Mouse (Mus musculus): Measurements from ENCODE around the gene Lce1d.

Gene Lce1d

DNA sequence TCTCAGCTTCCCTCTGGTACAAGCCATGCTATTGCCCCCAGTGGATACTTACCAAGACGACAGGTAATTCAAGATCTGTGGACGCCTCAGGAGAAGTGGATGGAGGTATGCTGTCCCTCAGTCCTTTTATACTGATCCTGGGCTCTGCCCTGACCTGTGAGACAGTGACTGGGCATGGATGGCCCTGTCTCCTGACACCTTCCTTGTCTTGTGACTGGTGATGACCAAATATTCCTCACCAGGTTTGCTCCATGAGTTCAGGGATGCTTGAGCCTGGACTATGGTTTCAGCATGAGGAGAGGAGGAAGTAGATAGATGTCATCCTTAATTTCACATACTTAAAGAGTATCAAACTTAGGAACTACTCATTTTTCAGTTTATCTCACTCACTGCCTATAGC is at the start of gene Lce1d:
Gene Lce1d, minus strand, starts transcription at position 101 of the 400 bp plus-strand sequence.
- no peak for DNase-seq

DNA sequence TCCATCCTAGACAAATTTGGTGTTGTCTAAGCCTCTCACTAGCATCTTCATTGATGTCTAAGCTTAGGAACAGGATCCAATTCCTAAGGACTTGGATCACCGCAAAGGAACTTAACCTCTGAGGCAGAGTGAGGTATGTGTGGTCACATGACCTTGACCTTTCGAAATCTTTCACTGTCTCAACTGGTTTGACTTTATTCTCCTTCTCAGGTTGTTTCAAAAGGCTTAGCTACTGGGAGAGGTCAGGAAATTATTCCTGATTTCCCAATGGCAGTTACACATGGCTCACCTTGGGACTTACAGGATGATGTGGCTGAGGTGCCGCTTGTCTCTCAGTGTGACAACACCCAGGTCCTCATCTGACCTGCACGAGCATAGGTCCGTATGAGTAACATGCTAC is 35.6 kb upstream of the Lce1d start:
- no peak for DNase-seq

DNA sequence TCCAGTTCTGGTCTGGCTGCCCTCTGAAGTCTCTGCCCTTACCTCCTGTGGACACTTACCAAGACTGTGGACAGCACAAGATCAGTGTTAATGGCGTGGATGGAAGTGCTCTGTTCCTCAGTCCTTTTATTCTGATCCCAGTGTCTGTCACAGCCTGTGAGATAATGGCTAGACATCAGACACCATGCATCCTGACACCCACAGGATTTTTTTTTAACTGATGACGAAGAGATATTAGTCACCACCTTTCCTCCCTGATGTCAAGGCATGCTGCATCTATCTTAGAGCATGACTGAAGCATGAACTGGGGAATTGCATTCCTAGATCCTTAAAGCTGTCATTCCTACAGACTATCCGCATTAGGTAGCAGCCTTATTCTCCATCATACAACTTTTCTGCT is 33.2 kb upstream of the Lce1d start, which contains the start of gene Lce1f:
Gene Lce1f, minus strand, starts transcription at position 101 of the 400 bp plus-strand sequence.
- DNase-seq: no peak

DNA sequence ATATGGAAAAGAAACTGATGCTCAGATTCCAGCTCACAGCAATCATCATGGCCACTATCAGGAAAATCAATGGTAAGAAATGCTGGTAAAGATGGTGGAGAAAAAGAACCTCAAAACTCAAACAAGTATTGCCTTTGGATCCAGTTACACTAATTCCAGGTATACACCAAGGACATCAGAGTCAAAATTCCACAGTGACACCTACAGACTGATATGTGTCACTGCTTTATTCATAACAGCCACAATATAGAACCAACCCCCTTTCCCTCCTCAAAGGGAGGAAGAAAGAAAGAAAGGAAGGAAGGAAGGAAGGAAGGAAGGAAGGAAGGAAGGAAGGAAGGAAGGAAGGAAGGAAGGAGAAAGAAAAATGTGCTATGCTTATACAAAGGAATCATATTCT is 28.1 kb upstream of the Lce1d start:
- no peak for DNase-seq

DNA sequence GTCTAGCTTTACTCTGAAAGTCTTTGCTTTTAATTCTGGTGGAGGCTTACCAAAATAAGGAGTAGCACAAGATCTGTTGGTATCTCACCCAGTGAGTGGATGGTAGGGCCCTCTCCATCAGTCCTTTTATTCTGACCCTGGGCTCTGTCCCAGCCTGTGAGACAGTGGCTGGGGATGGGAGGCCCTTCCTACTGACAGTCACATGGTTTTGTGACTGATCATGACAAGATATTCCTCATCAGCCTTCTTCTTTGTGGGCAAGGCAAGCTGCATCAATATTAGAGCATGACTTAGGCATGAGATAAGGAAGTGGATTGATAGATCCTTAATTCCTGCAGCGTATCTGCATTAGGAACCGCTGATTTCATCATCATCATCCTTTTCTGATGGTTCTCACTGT is 22.0 kb upstream of the Lce1d start, which contains the start of gene Lce1e:
Gene Lce1e, minus strand, starts transcription at position 101 of the 400 bp plus-strand sequence.
- DNase-seq: no peak

DNA sequence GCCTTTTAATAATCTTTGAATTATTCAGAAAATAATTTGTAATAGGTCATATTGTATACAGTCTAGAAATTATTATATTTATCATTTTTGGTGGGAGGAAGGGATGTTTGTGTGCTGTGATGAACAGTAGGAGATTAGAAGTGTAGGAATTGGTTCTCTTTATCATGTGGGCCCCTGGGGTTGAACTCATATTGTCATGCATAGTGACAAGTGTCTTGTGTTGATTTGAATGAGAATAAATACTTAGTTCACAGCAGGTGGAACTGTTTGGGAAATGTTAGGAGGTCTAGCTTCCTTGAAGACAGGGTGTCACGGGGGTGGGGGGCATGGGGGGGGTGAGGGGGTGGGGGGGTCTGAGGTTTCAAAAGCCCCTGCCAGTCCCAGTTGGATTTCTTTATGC is 7.6 kb upstream of the Lce1d start:
- no peak for DNase-seq

DNA sequence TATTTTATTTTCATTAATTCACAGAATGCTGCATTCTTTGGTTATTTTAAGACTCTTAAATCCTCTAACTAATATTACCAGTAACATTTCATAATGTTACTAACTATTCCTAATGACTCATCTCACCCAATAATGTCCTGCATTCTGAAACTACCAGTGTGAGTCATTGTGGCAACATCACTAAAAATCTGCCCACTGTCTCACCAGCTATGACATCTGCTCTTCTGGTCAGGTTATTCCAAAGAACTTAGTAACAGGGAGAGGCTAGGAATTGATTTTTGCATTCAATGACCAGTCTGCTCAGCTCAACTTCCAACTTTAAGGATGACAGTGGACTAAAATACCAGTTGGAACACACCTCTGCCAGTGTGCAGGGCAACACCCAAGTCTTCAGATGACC is 4.7 kb upstream of the Lce1d start:
- DNase-seq: no peak

DNA sequence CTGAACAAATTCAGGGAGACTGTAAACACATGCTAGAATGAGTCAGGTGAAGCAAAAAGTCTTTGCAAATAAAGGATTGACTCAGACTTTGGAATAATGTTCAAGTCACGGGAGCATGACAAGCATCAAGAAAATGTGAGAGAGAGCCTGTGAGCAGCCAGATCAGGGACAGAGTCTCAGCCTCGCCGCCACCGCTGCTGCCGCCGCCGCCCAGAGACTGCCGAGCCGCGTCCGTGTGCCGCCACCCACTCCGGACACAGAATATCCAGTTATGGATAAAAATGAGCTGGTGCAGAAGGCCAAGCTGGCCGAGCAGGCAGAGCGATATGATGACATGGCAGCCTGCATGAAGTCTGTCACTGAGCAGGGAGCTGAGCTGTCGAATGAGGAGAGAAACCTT is 2.1 kb upstream of the Lce1d start:
- DNase-seq: peak; percentile 28 to 64

DNA sequence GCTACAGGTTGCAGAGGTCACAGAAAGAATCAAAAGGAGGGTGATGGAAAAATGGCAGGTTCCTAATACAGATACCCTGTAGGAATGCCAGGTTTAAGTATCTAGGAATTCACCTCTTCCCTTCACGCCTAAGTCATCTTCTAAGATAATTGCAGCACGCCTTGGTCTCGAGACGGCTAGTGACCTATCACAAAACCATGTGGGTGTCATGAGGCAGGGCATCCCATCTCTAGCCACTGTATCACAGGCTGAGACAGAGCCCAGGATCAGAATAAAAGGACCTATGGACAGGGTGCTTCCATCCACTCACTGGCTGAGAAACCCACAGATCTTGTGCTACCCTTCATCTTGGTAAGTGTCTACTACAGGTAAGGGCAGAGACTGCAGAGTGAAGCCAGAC is 8.1 kb downstream of the Lce1d start, which contains the start of gene Lce1c:
Gene Lce1c, plus strand, starts transcription at position 301 of the 400 bp plus-strand sequence.
- no peak for DNase-seq

DNA sequence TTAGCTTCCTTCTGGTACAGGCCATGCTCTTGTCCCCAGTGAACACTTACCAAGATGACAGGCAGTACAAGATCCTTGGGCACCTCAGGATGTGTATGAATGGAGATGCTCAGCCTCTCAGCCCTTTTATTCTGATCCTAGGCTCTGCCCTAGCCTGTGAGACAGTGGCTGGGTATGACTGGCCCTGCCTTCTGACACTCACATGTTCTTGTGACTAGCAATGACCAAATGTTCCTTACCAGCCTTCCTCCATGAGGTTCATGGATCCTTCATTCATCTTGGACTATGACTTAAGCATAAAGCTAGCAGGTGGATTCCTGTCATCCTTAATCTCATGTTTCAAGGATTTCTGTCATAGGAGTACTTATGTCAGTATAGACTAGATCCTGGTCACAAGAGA is 16.8 kb downstream of the Lce1d start, which contains the start of gene Lce1a2:
Gene Lce1a2, minus strand, starts transcription at position 101 of the 400 bp plus-strand sequence.
- DNase-seq: no peak

DNA sequence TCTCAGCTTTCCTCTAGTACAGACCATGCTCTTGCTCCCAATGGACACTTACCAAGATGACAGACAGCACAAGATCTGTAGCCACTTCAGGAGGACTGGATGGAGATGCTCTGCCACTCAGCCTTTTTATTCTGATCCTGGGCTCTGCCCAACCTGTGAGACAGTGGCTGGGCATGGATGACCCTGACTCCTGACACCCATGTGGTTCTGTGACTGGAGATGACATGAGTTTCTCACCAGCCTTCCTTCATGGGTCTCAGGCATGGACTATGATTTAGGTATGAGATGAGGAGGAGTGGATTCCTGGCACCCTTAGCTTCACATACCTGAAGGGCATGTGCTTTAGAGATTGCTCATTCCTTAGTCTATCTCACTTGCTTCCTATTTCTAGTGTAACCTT is 30.2 kb downstream of the Lce1d start, which contains the start of gene Lce1b:
Gene Lce1b, minus strand, starts transcription at position 101 of the 400 bp plus-strand sequence.
- no peak for DNase-seq

DNA sequence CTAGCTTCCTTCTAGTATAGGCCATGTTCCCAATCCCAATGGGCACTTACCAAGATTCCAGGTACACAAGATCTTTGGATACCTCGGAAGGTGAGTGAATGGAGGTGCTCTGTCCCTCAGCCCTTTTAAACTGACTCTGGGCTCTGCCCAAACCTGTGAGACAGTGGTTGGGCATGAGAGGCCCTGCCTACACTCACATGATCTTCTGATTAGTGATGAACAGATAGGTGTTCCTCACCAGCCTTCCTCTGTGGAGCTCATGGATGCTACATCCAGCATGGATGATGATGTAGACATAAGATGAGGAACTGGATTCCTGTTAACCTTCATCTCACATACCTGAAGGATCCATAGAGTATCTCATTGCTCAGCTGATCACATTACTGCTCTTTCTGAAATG is 38.8 kb downstream of the Lce1d start, which contains the start of gene Lce1a1:
Gene Lce1a1, minus strand, starts transcription at position 101 of the 400 bp plus-strand sequence.
- DNase-seq: no peak

DNA sequence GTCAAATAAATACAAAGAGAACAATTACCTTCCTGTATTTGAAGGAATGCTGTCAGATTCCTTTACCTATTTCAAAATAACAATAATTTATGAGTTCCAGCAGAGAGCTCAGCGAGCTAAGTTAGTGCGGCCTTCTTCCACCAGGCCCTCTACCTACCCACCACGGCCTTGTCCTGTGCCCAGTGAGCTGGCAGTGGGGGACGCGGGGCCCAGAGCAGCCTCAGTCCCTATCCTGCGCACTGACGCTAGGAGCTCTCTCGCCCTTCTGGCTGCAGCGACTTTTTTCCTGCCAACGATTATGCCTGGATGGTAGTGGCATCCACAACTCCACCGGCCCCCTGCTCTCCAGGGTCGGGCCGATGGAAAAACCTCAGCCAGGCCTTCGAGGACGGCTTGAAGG is 47.2 kb downstream of the Lce1d start:
- no peak for DNase-seq

DNA sequence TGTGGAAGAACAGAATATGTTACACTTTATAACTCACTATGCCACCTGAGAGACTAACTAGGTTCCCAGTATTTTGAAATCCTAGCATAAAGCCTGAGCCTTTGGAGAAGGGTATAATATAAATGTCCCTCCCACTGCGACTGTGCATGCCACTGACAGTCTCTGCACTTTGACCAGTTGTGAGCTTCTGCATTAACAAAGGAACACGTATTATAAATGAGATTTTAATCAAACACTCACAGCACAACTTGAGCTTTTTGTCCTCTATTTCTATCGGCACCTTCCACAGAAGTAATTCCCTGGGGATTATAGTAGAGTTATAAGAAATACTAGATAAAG is 48.4 kb downstream of the Lce1d start:
- DNase-seq: no peak

DNA sequence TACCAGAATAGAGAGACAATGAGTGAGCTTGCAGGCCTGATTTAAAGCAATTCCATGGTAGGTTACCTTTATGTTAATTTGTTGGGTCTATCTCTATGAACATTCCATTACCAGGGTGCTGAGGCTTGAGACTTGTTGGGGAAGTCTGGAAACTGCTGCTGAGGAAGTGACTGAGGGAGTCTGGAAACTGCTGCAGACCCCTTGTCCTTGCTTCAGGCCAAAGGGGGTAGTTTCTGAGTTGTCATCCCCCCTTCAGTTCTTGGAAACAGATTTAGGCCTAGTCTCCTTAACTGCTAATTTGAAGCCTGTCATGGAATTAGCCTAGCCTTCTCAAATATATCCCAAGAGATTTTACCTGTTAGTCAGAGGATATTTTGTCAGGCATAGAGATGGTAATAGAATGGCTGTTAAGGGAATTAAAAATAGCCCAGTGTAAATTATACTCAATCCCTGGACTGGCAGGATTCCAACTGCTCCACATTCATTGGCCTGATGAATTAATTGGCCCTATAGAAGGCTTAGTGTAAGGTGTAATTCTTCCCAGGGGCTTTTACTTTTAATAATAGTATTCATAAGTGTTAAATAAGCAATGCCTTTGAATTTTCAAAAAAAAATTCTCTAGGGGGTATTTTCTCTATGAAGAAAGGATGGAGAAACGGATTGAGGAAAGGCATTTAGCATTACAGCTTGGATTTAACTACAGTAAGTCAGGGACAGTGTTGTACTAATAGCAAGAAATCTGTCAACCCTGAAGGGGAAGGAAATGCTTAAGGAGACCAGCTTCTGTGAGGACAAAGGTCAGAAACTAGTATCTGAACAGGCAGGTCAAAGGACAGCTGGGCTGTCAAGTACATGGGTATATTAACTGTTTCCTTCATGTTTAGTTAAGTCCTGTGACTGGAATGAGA is 49.0 kb downstream of the Lce1d start:
- no peak for DNase-seq
